Comparison of ENCODE assay signal across 19 mouse cellular contexts in the genomic region with DNA sequence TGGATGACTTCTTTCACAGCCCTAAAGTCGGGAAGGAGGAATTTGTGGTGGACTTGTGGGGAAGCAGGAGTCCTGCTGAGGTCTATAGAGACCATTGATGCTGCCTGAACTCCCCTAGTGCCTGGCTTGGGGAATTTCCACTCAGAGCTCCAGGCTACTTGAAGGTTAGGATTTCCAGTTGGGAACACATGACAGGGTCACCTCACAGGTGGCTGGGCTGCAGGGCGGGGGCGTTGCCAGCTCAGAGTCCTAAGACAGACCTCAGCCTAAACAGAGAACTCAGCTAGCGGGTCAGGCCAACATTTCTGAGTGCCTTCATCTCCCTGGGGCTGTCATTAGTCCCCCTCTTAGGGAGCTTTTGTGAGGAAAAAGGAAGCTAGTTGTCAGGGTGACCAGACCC. TPM values are rescaled to one million over a fixed set of nuclear protein-coding genes. Genes with fewer than 3 reads are reported as not detected.
DNase-seq lines count a peak whose midpoint lies in the region; ATAC-seq and TF ChIP-seq lines count a peak whose summit lies in the region.
"Had no signal": no experiment of that assay in that cellular context is flagged by ENCODE, and none has a peak within 500 bp of the region (broad histone marks: within the 10 kb centered on the region; RNA-seq: fewer than 3 reads in every experiment).

No protein-coding gene starts in this region.

- no peaks in the 10 kb centered on the region for H3K36me3 ChIP-seq in kidney, embryonic 16.5 days (ENCODE audit: insufficient read depth, low read length)
- H3K36me3 ChIP-seq: embryonic facial prominence, embryonic 13.5 days; forebrain, embryonic 12.5 days; heart, embryonic 12.5 days had no signal

- no peak overlapping the region for H3K9ac ChIP-seq in kidney, embryonic 16.5 days (replicated peaks; ENCODE audit: low read length)
- H3K9ac ChIP-seq: embryonic facial prominence, embryonic 13.5 days; forebrain, embryonic 12.5 days; heart, embryonic 12.5 days had no signal

- no peak overlapping the region for H3K4me3 ChIP-seq in kidney, embryonic 16.5 days (ENCODE audit: low read length)
- H3K4me3 ChIP-seq: embryonic facial prominence, embryonic 13.5 days; forebrain, embryonic 12.5 days; heart, embryonic 12.5 days had no signal

- no peak for ATAC-seq in kidney, embryonic 16.5 days (ENCODE audit: low FRiP score, low TSS enrichment)
- ATAC-seq in Patski, result peak; percentile 33
- ATAC-seq: forebrain, embryonic 16.5 days had no signal

- in situ Hi-C loops in Patski (cut with MboI; ENCODE audit: low pct_unique_long_range_greater_than_20kb), result no loop called here

- CTCF ChIA-PET in Patski (lab: Charles Lee), result interaction anchor here (1.3 to 1.7 kb wide), 2 partner anchors 11 to 13 kb away, joined by 3 to 6 read pairs; no protein-coding TSS in a partner anchor

- 41% methylated on average over 4 of the region's 4 CpGs for WGBS in kidney, embryonic 16.5 days

- POLR2A ChIA-PET in Patski (lab: Charles Lee), result no interaction called here

- H3K4me2 ChIP-seq in kidney, embryonic 16.5 days (replicated peaks; ENCODE audit: low read depth, low read length), result no peak overlapping the region
- H3K4me2 ChIP-seq: embryonic facial prominence, embryonic 13.5 days; forebrain, embryonic 12.5 days; heart, embryonic 12.5 days had no signal

- no peaks in the 10 kb centered on the region for H3K9me3 ChIP-seq in kidney, embryonic 16.5 days (ENCODE audit: low read length)
- H3K9me3 ChIP-seq: embryonic facial prominence, embryonic 13.5 days; forebrain, embryonic 12.5 days; heart, embryonic 12.5 days had no signal

- no peak for TF ChIP-seq CTCF in Patski (IDR thresholded peaks at IDR 0.05)

- peaks cover 3% of the 10 kb centered on the region; the same call in 1 of the 2 replicates for H3K4me1 ChIP-seq in kidney, embryonic 16.5 days (ENCODE audit: insufficient read depth, low read length)
- H3K4me1 ChIP-seq: embryonic facial prominence, embryonic 13.5 days; forebrain, embryonic 12.5 days; heart, embryonic 12.5 days had no signal

- no peaks in the 10 kb centered on the region for H3K27me3 ChIP-seq in kidney, embryonic 16.5 days (ENCODE audit: insufficient read depth, low read length)
- peaks cover 24% of the 10 kb centered on the region for H3K27me3 ChIP-seq in Patski

- peak; percentile 58 for DNase-seq in kidney, adult 18-20 months
- DNase-seq in Patski (ENCODE audit: low read depth, low spot score), result no peak
- peak; percentile 69 for DNase-seq in kidney, adult 9 months
- DNase-seq in kidney, postnatal 25 days, result peak; percentile 55 to 85
- no peak for DNase-seq in heart, adult 11 months
- no peak for DNase-seq in layer of hippocampus, adult 9-11 months
- DNase-seq: adrenal gland, adult 2 months; adrenal gland, postnatal 25 days; cerebellum, adult 18-20 months; cerebellum, adult 9-11 months; cerebellum, postnatal 36 days; gastrocnemius, postnatal 10 days; heart, postnatal 36 days had no signal

- H3K27ac ChIP-seq in kidney, embryonic 16.5 days (ENCODE audit: low read length), result no peak overlapping the region
- H3K27ac ChIP-seq: embryonic facial prominence, embryonic 13.5 days; forebrain, embryonic 12.5 days had no signal

RNA-seq across cellular contexts. Expression of a gene that starts 2.4 kb away (rescaled TPM):
- 746 and 828 TPM in 2 replicates for polyA plus RNA-seq in kidney, embryonic 16.5 days (2015; fragmentation: Nextera tagmentation; extraction: Ambion mirVana)
- polyA plus RNA-seq in Patski (2021), result 121 TPM
- polyA plus RNA-seq: C2C12 had no signal

RNA-seq across cellular contexts. Expression of a gene that starts 24.6 kb away (rescaled TPM):
- polyA plus RNA-seq in kidney, embryonic 16.5 days (2015; fragmentation: Nextera tagmentation; extraction: Ambion mirVana), result 0.17 and 0.37 TPM in 2 replicates
- polyA plus RNA-seq in Patski (2021), result 0.01 TPM
- polyA plus RNA-seq: C2C12 had no signal

RNA-seq across cellular contexts. Expression of a gene that starts 31.9 kb away (rescaled TPM):
- polyA plus RNA-seq in kidney, embryonic 16.5 days (2015; fragmentation: Nextera tagmentation; extraction: Ambion mirVana), result 184 and 189 TPM in 2 replicates
- polyA plus RNA-seq in Patski (2021), result 0.03 TPM
- polyA plus RNA-seq: C2C12 had no signal

Comparison
In these comparisons a context has a peak if more than half of its experiments do, and no peak if none do; other contexts are left out.
1. DNase-seq: peak in kidney, adult 18-20 months (single experiment), kidney, adult 9 months (single experiment) and kidney, postnatal 25 days (2 of 2); none in Patski (single experiment), heart, adult 11 months (single experiment) and layer of hippocampus, adult 9-11 months (single experiment).
2. RNA of a gene that starts 31.9 kb away (polyA plus RNA-seq): 184 to 189 TPM in kidney, embryonic 16.5 days; 0.03 TPM in Patski (single experiment); every median in the first group is over 100 times any median in the second.